Mouse (Mus musculus) cerebellum, postnatal 4 days (tissue): ENCODE results near the gene 2900011O08Rik.
"Not testable (repeated sequence)": the region's sequence is repeated elsewhere in the genome, so short reads cannot be mapped to it uniquely, and the experiment has no call there.

Experiments
- DNase-seq, 2 experiments: peaks; one replicate each; pipeline ENCODE4 v3.0.0; 2022; ENCODE audit warnings: low spot score in 2 of 2, mixed read lengths in 1 of 2

Gene 2900011O08Rik

GRCm38 (mm10) chr16:14059869-14060268, 73.5 kb downstream of the 2900011O08Rik start:
- no peak for DNase-seq

- not testable (repeated sequence) for DNase-seq
Measured at GRCm38 (mm10) chr16:14066571-14066970, 80.2 kb downstream of the 2900011O08Rik start.

- not testable (repeated sequence) for DNase-seq
Measured at GRCm38 (mm10) chr16:14068701-14069100, 82.3 kb downstream of the 2900011O08Rik start.

GRCm38 (mm10) chr16:14070471-14071169, 84.2 kb downstream of the 2900011O08Rik start:
- DNase-seq, result no peak

- no peak for DNase-seq
Measured at GRCm38 (mm10) chr16:14082925-14083324, 96.5 kb downstream of the 2900011O08Rik start.

- no peak for DNase-seq
Measured at GRCm38 (mm10) chr16:14088249-14088648, 101.8 kb downstream of the 2900011O08Rik start.

GRCm38 (mm10) chr16:14089296-14089695, 102.9 kb downstream of the 2900011O08Rik start:
- no peak for DNase-seq

GRCm38 (mm10) chr16:14091771-14092170, 105.4 kb downstream of the 2900011O08Rik start:
- no peak for DNase-seq

GRCm38 (mm10) chr16:14105891-14106290, 119.5 kb downstream of the 2900011O08Rik start:
- DNase-seq, result no peak

GRCm38 (mm10) chr16:14109651-14110230, 123.3 kb downstream of the 2900011O08Rik start:
- DNase-seq, result no peak

- no peak for DNase-seq
Measured at GRCm38 (mm10) chr16:14110922-14111321, 124.5 kb downstream of the 2900011O08Rik start.

GRCm38 (mm10) chr16:14112133-14112532, 125.7 kb downstream of the 2900011O08Rik start:
- DNase-seq, result no peak

GRCm38 (mm10) chr16:14112742-14113141, 126.3 kb downstream of the 2900011O08Rik start:
- DNase-seq, result no peak

- DNase-seq, result no peak
Measured at GRCm38 (mm10) chr16:14117299-14117698, 130.9 kb downstream of the 2900011O08Rik start.

GRCm38 (mm10) chr16:14120941-14121340, 134.5 kb downstream of the 2900011O08Rik start:
- no peak for DNase-seq

- DNase-seq, result no peak
Measured at GRCm38 (mm10) chr16:14121563-14121962, 135.2 kb downstream of the 2900011O08Rik start.

- DNase-seq, result no peak
Measured at GRCm38 (mm10) chr16:14122586-14122985, 136.2 kb downstream of the 2900011O08Rik start.

GRCm38 (mm10) chr16:14123901-14124300, 137.5 kb downstream of the 2900011O08Rik start:
- no peak for DNase-seq

- no peak for DNase-seq
Measured at GRCm38 (mm10) chr16:14124709-14125108, 138.3 kb downstream of the 2900011O08Rik start.

- DNase-seq, result no peak
Measured at GRCm38 (mm10) chr16:14125253-14125652, 138.8 kb downstream of the 2900011O08Rik start.

- DNase-seq, result no peak
Measured at GRCm38 (mm10) chr16:14128977-14129376, 142.6 kb downstream of the 2900011O08Rik start.

GRCm38 (mm10) chr16:14130796-14131195, 144.4 kb downstream of the 2900011O08Rik start:
- DNase-seq, result no peak

- DNase-seq, result no peak
Measured at GRCm38 (mm10) chr16:14131376-14131775, 145.0 kb downstream of the 2900011O08Rik start.
